Mouse (Mus musculus) layer of hippocampus, postnatal 36 days (tissue): Measurements from ENCODE around the gene Fam43b. TPM values are rescaled to one million over a fixed set of nuclear protein-coding genes. Genes with fewer than 3 reads are reported as not detected.

Source experiments
- DNase-seq, 2 experiments: peaks; one replicate each; pipeline ENCODE4 v3.0.0; 2022
- total RNA-seq, 2 experiments: library from RNA; stranded (reverse); gene quantifications; 2 replicates each; pipeline ENCODE4 v1.2.3; 2021

Fam43b gene
- total RNA-seq, 2 experiments from 2014 or later, result 31.2 to 31.3 TPM

GRCm38 (mm10) chr4:138348716-138349115 lies 47.6 kb downstream of the Fam43b start:
- DNase-seq, result no peak

- no peak for DNase-seq
These were observed 49.0 kb downstream of the Fam43b start for GRCm38 (mm10) chr4:138347280-138347679.

- no peak for DNase-seq
These were observed 51.3 kb downstream of the Fam43b start for GRCm38 (mm10) chr4:138344891-138345545.

Other genes starting within 250 kb of the Fam43b start
- 100 to 1,000 TPM; 178 to 183 TPM for gene Hp1bp3, start 180.2 kb downstream of the Fam43b start, total RNA-seq
- 10 to 100 TPM; 45.3 to 51.4 TPM for gene Sh2d5, start 146.1 kb downstream of the Fam43b start, total RNA-seq
- 10 to 100 TPM; 17.8 to 18.3 TPM for gene Kif17, start 146.1 kb downstream of the Fam43b start, total RNA-seq
- gene Ddost, start 91.8 kb downstream of the Fam43b start, total RNA-seq, result 10 to 100 TPM; 95.5 to 96.8 TPM
- gene Pink1, start 70.2 kb downstream of the Fam43b start, total RNA-seq, result 100 to 1,000 TPM; 228 to 239 TPM
- gene Cda, start 28.5 kb downstream of the Fam43b start, total RNA-seq, result 1 to 10 TPM; 2.5 to 3.6 TPM
- 10 to 100 TPM; 53.4 to 62.5 TPM for gene Mul1, start 38.1 kb upstream of the Fam43b start, total RNA-seq
- 100 to 1,000 TPM; 359 to 375 TPM for gene Camk2n1, start 57.8 kb upstream of the Fam43b start, total RNA-seq
- gene Vwa5b1, start 239.4 kb upstream of the Fam43b start, total RNA-seq, result 1 to 10 TPM; 1.8 to 2.1 TPM